Mouse (Mus musculus) testis, adult 2 months (tissue): ENCODE measurements around the gene Gm5129.

Source experiments
- CTCF ChIP-seq: fragments of 200-500 bp; IDR thresholded peaks from 2 replicates; pipeline ENCODE4 v1.5.1; 2012; ENCODE audit warnings: low read depth, mild to moderate bottlenecking, inconsistent platforms, low read length, moderate library complexity; ENCODE audit not compliant: control insufficient read depth, insufficient read depth, insufficient replicate concordance
- POLR2A ChIP-seq: fragments of 200-500 bp; IDR thresholded peaks from 2 replicates; pipeline ENCODE4 v1.6.1; 2012; ENCODE audit warnings: low read depth, mild to moderate bottlenecking, inconsistent platforms, low read length, moderate library complexity; ENCODE audit not compliant: control insufficient read depth

GRCm38 (mm10) chr5:29699520-29700202 is 36.1 kb downstream of the Gm5129 start:
- TF ChIP-seq CTCF (no peak), POLR2A (no peak)
